Mouse (Mus musculus) hindbrain, embryonic 14.5 days (tissue): ENCODE measurements around the gene Msh2. TPM values are rescaled to one million over a fixed set of nuclear protein-coding genes. Genes with fewer than 3 reads are reported as not detected.
A peak's percentile ranks its signal among the peaks of the same experiment; 100 is the strongest.

Experiments
- ATAC-seq: fragments of 200-750 bp; cut with Nextera tagmentation; 2 replicates; pipeline ENCODE4 v1.8.0; 2017; ENCODE audit warnings: moderate number of reproducible peaks, mild to moderate bottlenecking, moderate TSS enrichment, moderate library complexity; ENCODE audit not compliant: low FRiP score
- DNase-seq: peaks from one replicate; pipeline ENCODE4 v3.0.0-alpha.2; 2015; ENCODE audit warnings: low spot score
- H3K27ac ChIP-seq: fragments of 300-500 bp; sonication (generic); 2 replicates; pipeline ENCODE4 v1.5.1; 2014; ENCODE audit warnings: mild to moderate bottlenecking, moderate library complexity
- H3K27me3 ChIP-seq: fragments of 300-500 bp; sonication (generic); 2 replicates; pipeline ENCODE4 v1.6.1; 2014; ENCODE audit warnings: mild to moderate bottlenecking, low read length, mixed read lengths; ENCODE audit not compliant: control insufficient read depth, insufficient read depth
- H3K36me3 ChIP-seq: fragments of 300-500 bp; sonication (generic); replicated peaks from 2 replicates; pipeline ENCODE4 v1.6.1; 2014; ENCODE audit not compliant: control insufficient read depth, insufficient read depth
- H3K4me1 ChIP-seq: fragments of 300-500 bp; sonication (generic); replicated peaks from 2 replicates; pipeline ENCODE4 v1.6.1; 2014; ENCODE audit warnings: antibody characterized with exemption, low read length, mixed read lengths; ENCODE audit not compliant: control insufficient read depth, insufficient read depth
- H3K4me2 ChIP-seq: fragments of 300-500 bp; sonication (generic); replicated peaks from 2 replicates; pipeline ENCODE4 v1.6.1; 2014; ENCODE audit warnings: mild to moderate bottlenecking, moderate library complexity
- H3K4me3 ChIP-seq: fragments of 300-500 bp; sonication (generic); replicated peaks from 2 replicates; pipeline ENCODE4 v1.5.1; 2014; ENCODE audit warnings: mild to moderate bottlenecking, low read length
- H3K9ac ChIP-seq: fragments of 300-500 bp; sonication (generic); 2 replicates; pipeline ENCODE4 v1.6.1; 2014
- H3K9me3 ChIP-seq: fragments of 300-500 bp; sonication (generic); 2 replicates; pipeline ENCODE4 v1.6.1; 2016; ENCODE audit warnings: low read length; ENCODE audit not compliant: control insufficient read depth
- WGBS: fragments of 180-500 bp; shearing (Covaris S2); extraction: QIAGEN DNeasy Blood & Tissue Kit; methylation state at CpG from one replicate; pipeline ENCODE4 v1.1.7; 2014; 5-methylcytosine and 5-hydroxymethylcytosine counted together
- polyA plus RNA-seq: library from polyadenylated mRNA; unstranded; fragments of >200 nt; fragmentation: Nextera tagmentation; extraction: Ambion mirVana; gene quantifications from 2 replicates; pipeline ENCODE4 v1.2.1, GENCODE M21; 2014

The Msh2 gene
- 43.9 and 46.6 TPM in 2 replicates for polyA plus RNA-seq

GRCm38 (mm10) chr17:87671890-87672660 is at the start of gene Msh2:
TSS of gene Msh2 (plus strand) at chr17:87672330.
- Histone ChIP-seq H3K4me3 (peak within 1 kb of the TSS; percentile 90), H3K9me3 (no peaks in the 10 kb centered on the region), H3K27me3 (no peaks in the 10 kb centered on the region), H3K4me2 (peak within 1 kb of the TSS; percentile 62), H3K4me1 (peaks cover 16% of the 10 kb centered on the region; the same call in 1 of the 2 replicates), H3K36me3 (no peaks in the 10 kb centered on the region), H3K27ac (peak within 1 kb of the TSS; percentile 81), H3K9ac (peak within 1 kb of the TSS; percentile 89)
- ATAC-seq, result peak; percentile 98
- peak; percentile 99 for DNase-seq
- WGBS, result under 1% methylated on average over 44 of the region's 44 CpGs

- WGBS, result 82% methylated on average over 3 of the region's 3 CpGs
- Histone ChIP-seq H3K4me2 (no peak overlapping the region), H3K36me3 (no peaks in the 10 kb centered on the region), H3K9me3 (no peaks in the 10 kb centered on the region), H3K4me1 (no peaks in the 10 kb centered on the region), H3K27me3 (no peaks in the 10 kb centered on the region), H3K4me3 (no peak overlapping the region), H3K9ac (no peak overlapping the region), H3K27ac (no peak overlapping the region)
- ATAC-seq (no peak), DNase-seq (no peak)
These were observed 46.5 kb upstream of the Msh2 start for GRCm38 (mm10) chr17:87625510-87626086.

GRCm38 (mm10) chr17:87628144-87628543 is 44.0 kb upstream of the Msh2 start:
- no peaks in the 10 kb centered on the region for H3K36me3 ChIP-seq
- H3K27me3 ChIP-seq, result no peaks in the 10 kb centered on the region
- WGBS, result 94% methylated on average over 5 of the region's 5 CpGs
- H3K27ac ChIP-seq, result no peak overlapping the region
- ATAC-seq, result no peak
- H3K9me3 ChIP-seq, result no peaks in the 10 kb centered on the region
- H3K9ac ChIP-seq, result no peak overlapping the region
- no peaks in the 10 kb centered on the region for H3K4me1 ChIP-seq
- H3K4me3 ChIP-seq, result no peak overlapping the region
- no peak for DNase-seq
- no peak overlapping the region for H3K4me2 ChIP-seq

GRCm38 (mm10) chr17:87628706-87629105 is 43.4 kb upstream of the Msh2 start:
- ATAC-seq (no peak), DNase-seq (no peak)
- 84% methylated on average over 7 of the region's 7 CpGs for WGBS
- Histone ChIP-seq H3K36me3 (no peaks in the 10 kb centered on the region), H3K27me3 (no peaks in the 10 kb centered on the region), H3K9ac (no peak overlapping the region), H3K4me3 (no peak overlapping the region), H3K4me1 (no peaks in the 10 kb centered on the region), H3K9me3 (no peaks in the 10 kb centered on the region), H3K4me2 (no peak overlapping the region), H3K27ac (no peak overlapping the region)

GRCm38 (mm10) chr17:87637056-87637389 is 35.1 kb upstream of the Msh2 start:
- H3K36me3 ChIP-seq, result no peaks in the 10 kb centered on the region
- DNase-seq, result no peak

GRCm38 (mm10) chr17:87639242-87639641 is 32.9 kb upstream of the Msh2 start:
- Histone ChIP-seq H3K4me2 (no peak overlapping the region), H3K4me1 (peaks cover 13% of the 10 kb centered on the region; the same call in 1 of the 2 replicates), H3K9ac (no peak overlapping the region), H3K9me3 (no peaks in the 10 kb centered on the region), H3K27me3 (peaks cover 48% of the 10 kb centered on the region), H3K27ac (no peak overlapping the region), H3K36me3 (no peaks in the 10 kb centered on the region), H3K4me3 (no peak overlapping the region)
- 87% methylated on average over 5 of the region's 5 CpGs for WGBS
- DNase-seq, result no peak
- ATAC-seq, result no peak

More at GRCm38 (mm10) chr17:87637056-87637389, 35.1 kb upstream of the Msh2 start:
- Histone ChIP-seq H3K9me3 (no peaks in the 10 kb centered on the region), H3K4me2 (peak overlapping the region; percentile 71), H3K4me3 (peak overlapping the region; percentile 49), H3K9ac (peak overlapping the region; percentile 36; the same call in 1 of the 2 replicates), H3K4me1 (peaks cover 13% of the 10 kb centered on the region; the same call in 1 of the 2 replicates), H3K27ac (no peak overlapping the region), H3K27me3 (peaks cover 48% of the 10 kb centered on the region)
- WGBS, result 3% methylated on average over 22 of the region's 22 CpGs
- ATAC-seq, result no peak

- no peak overlapping the region for H3K4me2 ChIP-seq
- 95% methylated on average over 27 of the region's 27 CpGs for WGBS
- no peak for ATAC-seq
- no peak overlapping the region for H3K27ac ChIP-seq
- H3K4me3 ChIP-seq, result no peak overlapping the region
- H3K9me3 ChIP-seq, result no peaks in the 10 kb centered on the region
- peaks cover 13% of the 10 kb centered on the region; the same call in 1 of the 2 replicates for H3K4me1 ChIP-seq
- H3K36me3 ChIP-seq, result no peaks in the 10 kb centered on the region
- H3K9ac ChIP-seq, result no peak overlapping the region
- H3K27me3 ChIP-seq, result peaks cover 38% of the 10 kb centered on the region
- no peak for DNase-seq
These were observed 31.9 kb upstream of the Msh2 start for GRCm38 (mm10) chr17:87640272-87640671.

GRCm38 (mm10) chr17:87641006-87641405 is 31.1 kb upstream of the Msh2 start:
- DNase-seq, result no peak
- no peak for ATAC-seq
- 84% methylated on average over 12 of the region's 12 CpGs for WGBS
- no peak overlapping the region for H3K9ac ChIP-seq
- H3K4me1 ChIP-seq, result 0 out of 2 replicates have a peak, but pooled peaks cover 8% of the 10 kb centered on the region
- no peak overlapping the region for H3K4me2 ChIP-seq
- no peaks in the 10 kb centered on the region for H3K9me3 ChIP-seq
- H3K4me3 ChIP-seq, result no peak overlapping the region
- no peak overlapping the region for H3K27ac ChIP-seq
- H3K27me3 ChIP-seq, result peaks cover 31% of the 10 kb centered on the region
- H3K36me3 ChIP-seq, result no peaks in the 10 kb centered on the region

- Histone ChIP-seq H3K4me2 (no peak overlapping the region), H3K36me3 (no peaks in the 10 kb centered on the region), H3K27ac (no peak overlapping the region), H3K9ac (no peak overlapping the region), H3K4me1 (no peaks in the 10 kb centered on the region), H3K27me3 (peaks cover 13% of the 10 kb centered on the region), H3K9me3 (no peaks in the 10 kb centered on the region), H3K4me3 (no peak overlapping the region)
- no peak for DNase-seq
- 90% methylated on average over 8 of the region's 8 CpGs for WGBS
- no peak for ATAC-seq
These were observed 29.4 kb upstream of the Msh2 start for GRCm38 (mm10) chr17:87642744-87643143.
